Mouse (Mus musculus): ENCODE measurements around the gene Hist1h2bh.
A peak's percentile ranks its signal among the peaks of the same experiment; 100 is the strongest.

Gene Hist1h2bh

GRCm38 (mm10) chr13:23530901-23531875 lies 12.0 kb downstream of the Hist1h2bh start, which contains the start of gene Hist1h4h:
TSS of gene Hist1h4h (plus strand) at chr13:23531050.
- DNase-seq (ENCODE audit: low spot score in 2 of 2), result peak; percentile 93 to 95

- DNase-seq (ENCODE audit: low spot score in 2 of 2), result peak; percentile 58 to 62
These were observed 12.9 kb downstream of the Hist1h2bh start for GRCm38 (mm10) chr13:23530181-23530900.

GRCm38 (mm10) chr13:23529480-23530165 lies 13.6 kb downstream of the Hist1h2bh start:
- no peak for DNase-seq (ENCODE audit: low spot score in 2 of 2)

- DNase-seq (ENCODE audit: low spot score in 2 of 2), result no peak
These were observed 14.2 kb downstream of the Hist1h2bh start for GRCm38 (mm10) chr13:23529005-23529404.

GRCm38 (mm10) chr13:23526312-23526711 lies 16.9 kb downstream of the Hist1h2bh start:
- peak; percentile 85 to 89 for DNase-seq (ENCODE audit: low spot score in 2 of 2)

GRCm38 (mm10) chr13:23525901-23526300 lies 17.3 kb downstream of the Hist1h2bh start:
- DNase-seq (ENCODE audit: low spot score in 2 of 2), result no peak

- peak; percentile 55 to 72 for DNase-seq (ENCODE audit: low spot score in 2 of 2)
These were observed 18.5 kb downstream of the Hist1h2bh start for GRCm38 (mm10) chr13:23524654-23525053.

GRCm38 (mm10) chr13:23523976-23524375 lies 19.2 kb downstream of the Hist1h2bh start:
- no peak for DNase-seq (ENCODE audit: low spot score in 2 of 2)

- peak; percentile 72 to 78 for DNase-seq (ENCODE audit: low spot score in 2 of 2)
These were observed 21.5 kb downstream of the Hist1h2bh start for GRCm38 (mm10) chr13:23521703-23522102.

- DNase-seq (ENCODE audit: low spot score in 2 of 2), result peak; percentile 60 to 75
These were observed 23.8 kb downstream of the Hist1h2bh start for GRCm38 (mm10) chr13:23519416-23519815.

GRCm38 (mm10) chr13:23518885-23519284 lies 24.3 kb downstream of the Hist1h2bh start:
- DNase-seq (ENCODE audit: low spot score in 2 of 2), result peak; percentile 66 to 79

GRCm38 (mm10) chr13:23518295-23518603 lies 24.9 kb downstream of the Hist1h2bh start:
- DNase-seq (ENCODE audit: low spot score in 2 of 2), result no peak

- DNase-seq (ENCODE audit: low spot score in 2 of 2), result peak; percentile 89 to 91
These were observed 25.4 kb downstream of the Hist1h2bh start for GRCm38 (mm10) chr13:23517603-23518294.

- peak; percentile 60 to 69 for DNase-seq (ENCODE audit: low spot score in 2 of 2)
These were observed 26.2 kb downstream of the Hist1h2bh start for GRCm38 (mm10) chr13:23516822-23517602.

- DNase-seq (ENCODE audit: low spot score in 2 of 2), result no peak
These were observed 27.2 kb downstream of the Hist1h2bh start for GRCm38 (mm10) chr13:23515826-23516620.

GRCm38 (mm10) chr13:23515281-23515680 lies 27.9 kb downstream of the Hist1h2bh start:
- DNase-seq (ENCODE audit: low spot score in 2 of 2), result no peak

- no peak for DNase-seq (ENCODE audit: low spot score in 2 of 2)
These were observed 29.7 kb downstream of the Hist1h2bh start for GRCm38 (mm10) chr13:23513517-23513916.

GRCm38 (mm10) chr13:23510127-23510526 lies 33.1 kb downstream of the Hist1h2bh start:
- DNase-seq (ENCODE audit: low spot score in 2 of 2), result no peak

- DNase-seq (ENCODE audit: low spot score in 2 of 2), result no peak
These were observed 36.2 kb downstream of the Hist1h2bh start for GRCm38 (mm10) chr13:23506819-23507515.

All from spleen, postnatal 14 days (tissue).